Mouse (Mus musculus) forebrain, embryonic 11.5 days (tissue): Measurements from ENCODE around the gene Usp36. TPM values are rescaled to one million over a fixed set of nuclear protein-coding genes. Genes with fewer than 3 reads are reported as not detected.

Source experiments
- ATAC-seq: fragments of 200-750 bp; cut with Nextera tagmentation; replicated peaks from 2 replicates; pipeline ENCODE4 v1.8.0; 2017; ENCODE audit warnings: moderate TSS enrichment; ENCODE audit not compliant: low FRiP score
- DNase-seq: peaks from one replicate; pipeline ENCODE4 v3.0.0-alpha.2; 2017; ENCODE audit warnings: low spot score
- H3K27ac ChIP-seq: fragments of 300-500 bp; sonication (generic); 2 replicates; pipeline ENCODE4 v1.5.1; 2014; ENCODE audit warnings: low read depth, low read length
- H3K27me3 ChIP-seq: fragments of 300-500 bp; sonication (generic); 2 replicates; pipeline ENCODE4 v1.6.1; 2014; ENCODE audit warnings: mild to moderate bottlenecking, low read length, mixed read lengths; ENCODE audit not compliant: control insufficient read depth, insufficient read depth
- H3K36me3 ChIP-seq: fragments of 300-500 bp; sonication (generic); 2 replicates; pipeline ENCODE4 v1.6.1; 2014; ENCODE audit warnings: mild to moderate bottlenecking, low read length, moderate library complexity, mixed read lengths; ENCODE audit not compliant: control insufficient read depth, insufficient read depth
- H3K4me1 ChIP-seq: fragments of 300-500 bp; sonication (generic); replicated peaks from 2 replicates; pipeline ENCODE4 v1.6.1; 2014; ENCODE audit warnings: low read length, mixed read lengths; ENCODE audit not compliant: control insufficient read depth, insufficient read depth
- H3K4me2 ChIP-seq: fragments of 300-500 bp; sonication (generic); 2 replicates; pipeline ENCODE4 v1.6.1; 2014; ENCODE audit warnings: low read depth, mild to moderate bottlenecking, low read length, moderate library complexity, mixed read lengths; ENCODE audit not compliant: severe bottlenecking
- H3K4me3 ChIP-seq: fragments of 300-500 bp; sonication (generic); 2 replicates; pipeline ENCODE4 v1.5.1; 2014; ENCODE audit warnings: low read depth, low read length
- H3K9ac ChIP-seq: fragments of 300-500 bp; sonication (generic); 2 replicates; pipeline ENCODE4 v1.6.1; 2014; ENCODE audit warnings: low read length
- H3K9me3 ChIP-seq: fragments of 300-500 bp; sonication (generic); 2 replicates; pipeline ENCODE4 v1.6.1; 2016; ENCODE audit warnings: low read length, mixed read lengths; ENCODE audit not compliant: control insufficient read depth
- WGBS: fragments of 180-500 bp; shearing (Covaris S2); extraction: QIAGEN DNeasy Blood & Tissue Kit; methylation state at CpG from one replicate; pipeline ENCODE4 v1.1.7; 2014; 5-methylcytosine and 5-hydroxymethylcytosine counted together
- polyA plus RNA-seq: library from polyadenylated mRNA; unstranded; fragments of >200 nt; fragmentation: Nextera tagmentation; extraction: Ambion mirVana; gene quantifications from 2 replicates; pipeline ENCODE4 v1.2.1, GENCODE M21; 2014

The Usp36 gene
- polyA plus RNA-seq, 1 experiment from 2014 or later, result 17.3 TPM

DNA sequence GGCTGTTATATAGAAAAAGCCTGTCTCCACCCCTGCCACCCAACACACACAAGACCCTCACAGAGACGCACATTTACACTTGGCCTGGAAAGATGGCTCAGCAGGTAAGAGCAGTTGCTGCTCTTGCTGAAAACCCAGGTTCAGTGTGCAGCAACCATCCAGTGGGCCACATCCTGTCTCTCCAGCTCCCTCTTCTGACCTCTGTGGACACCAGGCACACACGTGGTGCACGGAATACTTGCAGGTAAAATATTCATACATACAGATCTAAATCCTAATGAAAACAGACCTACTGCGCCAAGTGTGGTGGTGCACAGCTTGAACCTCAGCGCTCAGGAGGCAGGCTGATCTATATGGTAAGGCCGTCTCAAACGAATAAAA is 23.4 kb downstream of the Usp36 start:
- WGBS, result 91% methylated on average over 7 of the region's 7 CpGs
- no peak for DNase-seq
- Histone ChIP-seq H3K9ac (no peak overlapping the region), H3K4me1 (no peaks in the 10 kb centered on the region), H3K27ac (no peak overlapping the region), H3K27me3 (no peaks in the 10 kb centered on the region), H3K4me3 (no peak overlapping the region), H3K9me3 (no peaks in the 10 kb centered on the region), H3K4me2 (no peak overlapping the region), H3K36me3 (peaks cover 26% of the 10 kb centered on the region; the same call in 1 of the 2 replicates)
- ATAC-seq, result no peak

DNA sequence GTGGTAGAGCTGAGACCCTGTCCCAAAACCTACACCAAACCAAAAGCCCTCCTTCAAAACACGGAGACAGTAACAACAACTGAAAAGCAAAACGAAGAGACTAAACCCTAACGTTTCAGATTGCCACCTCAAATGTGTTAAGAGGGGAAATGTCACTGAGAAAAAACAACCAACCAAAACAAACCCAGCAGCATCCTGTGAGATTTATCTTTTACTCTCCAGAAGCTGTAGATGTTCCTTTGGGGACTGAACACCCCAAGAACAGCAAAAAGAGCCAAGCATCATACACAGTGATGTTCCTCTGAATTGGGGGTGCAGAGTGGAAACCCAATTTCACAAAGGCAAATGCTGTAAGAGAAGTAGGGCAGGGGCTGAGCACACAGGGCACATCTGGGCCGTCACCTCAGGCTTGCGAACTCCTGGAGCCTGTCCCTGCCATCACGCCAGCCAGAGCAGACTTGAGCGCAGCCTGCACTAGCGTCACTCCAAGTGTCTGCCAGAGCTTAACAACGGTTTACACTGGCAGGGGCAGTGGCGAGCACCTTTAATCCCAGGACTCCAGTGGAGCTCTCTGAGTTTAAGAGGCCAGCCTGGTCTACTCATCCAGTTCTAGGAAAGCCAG is 23.9 kb downstream of the Usp36 start:
- no peak overlapping the region for H3K4me3 ChIP-seq
- DNase-seq (no peak), ATAC-seq (no peak)
- H3K9ac ChIP-seq, result no peak overlapping the region
- H3K4me1 ChIP-seq, result no peaks in the 10 kb centered on the region
- 91% methylated on average over 10 of the region's 10 CpGs for WGBS
- H3K9me3 ChIP-seq, result no peaks in the 10 kb centered on the region
- peaks cover 24% of the 10 kb centered on the region; the same call in 1 of the 2 replicates for H3K36me3 ChIP-seq
- no peak overlapping the region for H3K4me2 ChIP-seq
- H3K27me3 ChIP-seq, result no peaks in the 10 kb centered on the region
- no peak overlapping the region for H3K27ac ChIP-seq

DNA sequence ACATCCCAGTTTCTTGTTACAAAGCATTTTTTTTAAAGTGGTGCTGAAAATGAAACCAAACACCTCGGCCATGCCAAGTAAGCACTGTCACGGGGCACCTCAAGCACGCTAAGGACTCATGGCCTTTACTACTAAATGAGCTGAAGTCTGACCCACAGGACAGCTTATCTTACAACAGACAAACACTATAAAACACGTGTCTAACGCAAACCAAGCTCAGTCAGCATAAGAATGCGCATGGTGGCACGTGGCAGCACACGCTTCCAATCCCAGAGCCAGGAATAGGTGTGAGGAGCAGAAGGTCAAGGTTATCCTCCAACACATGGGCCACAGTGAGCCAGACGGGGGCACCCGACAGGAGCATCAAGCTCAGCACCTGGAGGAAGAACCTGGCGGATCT is 24.4 kb downstream of the Usp36 start:
- no peak for DNase-seq
- no peak overlapping the region for H3K4me3 ChIP-seq
- ATAC-seq, result no peak
- H3K9me3 ChIP-seq, result no peaks in the 10 kb centered on the region
- no peak overlapping the region for H3K4me2 ChIP-seq
- no peak overlapping the region for H3K27ac ChIP-seq
- no peaks in the 10 kb centered on the region for H3K4me1 ChIP-seq
- H3K9ac ChIP-seq, result no peak overlapping the region
- H3K27me3 ChIP-seq, result no peaks in the 10 kb centered on the region
- H3K36me3 ChIP-seq, result peaks cover 22% of the 10 kb centered on the region; the same call in 1 of the 2 replicates
- 93% methylated on average over 11 of the region's 11 CpGs for WGBS

DNA sequence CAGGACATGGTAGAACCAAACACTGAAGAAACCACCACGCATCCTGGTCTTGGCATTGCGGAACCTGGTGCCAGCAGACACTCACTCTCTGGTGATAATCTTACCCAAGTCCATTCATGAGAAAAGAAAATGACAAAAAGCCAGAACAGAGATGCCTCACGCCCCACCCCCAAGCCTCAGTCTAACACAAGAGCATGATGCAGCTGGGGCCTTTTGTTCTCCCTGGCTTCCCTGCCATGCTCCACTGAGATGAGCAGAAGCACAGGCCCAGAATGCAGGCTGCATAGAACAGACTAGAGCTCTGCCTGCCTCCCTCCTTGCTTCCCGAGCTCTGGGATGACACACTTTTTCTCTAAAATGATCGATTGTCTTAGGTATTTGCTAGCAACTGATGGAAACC is 26.9 kb downstream of the Usp36 start:
- Histone ChIP-seq H3K4me1 (no peaks in the 10 kb centered on the region), H3K4me3 (no peak overlapping the region), H3K9ac (no peak overlapping the region), H3K36me3 (peaks cover 19% of the 10 kb centered on the region; the same call in 1 of the 2 replicates), H3K9me3 (no peaks in the 10 kb centered on the region), H3K4me2 (no peak overlapping the region), H3K27me3 (no peaks in the 10 kb centered on the region), H3K27ac (no peak overlapping the region)
- ATAC-seq (no peak), DNase-seq (no peak)
- WGBS, result 90% methylated on average over 5 of the region's 5 CpGs

DNA sequence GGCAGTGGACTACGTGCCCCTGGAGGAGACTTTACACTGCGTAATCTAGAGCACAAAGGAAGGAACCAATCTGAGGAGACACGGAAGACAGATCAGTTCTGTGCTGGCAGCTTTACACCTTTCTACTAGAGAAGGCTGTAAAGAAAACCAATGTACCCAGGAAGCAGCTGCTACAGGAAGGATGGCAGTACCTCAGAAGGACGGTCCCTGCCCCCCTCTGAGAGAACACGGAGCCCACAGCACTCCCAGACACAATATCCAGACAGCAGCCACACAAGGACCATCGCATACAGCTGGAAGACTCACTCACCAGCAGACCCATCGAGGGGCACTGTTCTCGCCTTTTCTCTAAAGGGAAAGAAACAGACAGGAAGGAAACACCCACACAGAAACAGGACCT is 30.0 kb downstream of the Usp36 start:
- H3K27me3 ChIP-seq, result no peaks in the 10 kb centered on the region
- peaks cover 23% of the 10 kb centered on the region for H3K36me3 ChIP-seq
- no peak overlapping the region for H3K9ac ChIP-seq
- H3K27ac ChIP-seq, result no peak overlapping the region
- no peak overlapping the region for H3K4me3 ChIP-seq
- no peaks in the 10 kb centered on the region for H3K4me1 ChIP-seq
- DNase-seq (no peak), ATAC-seq (no peak)
- WGBS, result 95% methylated on average over 8 of the region's 8 CpGs
- no peak overlapping the region for H3K4me2 ChIP-seq
- H3K9me3 ChIP-seq, result no peaks in the 10 kb centered on the region; the same call in 1 of the 2 replicates

DNA sequence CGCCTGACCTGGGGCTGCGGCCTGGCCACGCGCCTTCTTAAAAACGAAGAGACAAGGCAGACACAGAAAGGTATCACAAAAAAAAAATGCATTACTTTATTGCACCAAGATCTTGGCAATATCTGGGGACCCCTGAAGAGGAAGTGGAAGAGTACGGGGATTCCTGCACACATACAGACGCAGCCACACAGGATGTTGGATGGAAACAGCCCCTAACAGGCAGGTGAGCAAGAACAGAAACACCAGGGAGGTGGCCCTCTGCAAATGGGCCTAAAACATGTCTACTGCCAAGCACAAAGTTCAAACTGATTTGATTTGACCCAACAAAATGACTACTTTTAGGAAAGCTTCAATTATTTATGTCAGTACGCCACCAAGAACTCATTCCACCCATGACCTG is 30.5 kb downstream of the Usp36 start:
- Histone ChIP-seq H3K9ac (no peak overlapping the region), H3K9me3 (no peaks in the 10 kb centered on the region; the same call in 1 of the 2 replicates), H3K27me3 (no peaks in the 10 kb centered on the region), H3K4me2 (no peak overlapping the region), H3K27ac (no peak overlapping the region), H3K4me3 (no peak overlapping the region), H3K36me3 (peaks cover 23% of the 10 kb centered on the region), H3K4me1 (0 out of 2 replicates have a peak, but pooled peaks cover 1% of the 10 kb centered on the region)
- ATAC-seq, result no peak
- 93% methylated on average over 8 of the region's 8 CpGs for WGBS
- DNase-seq, result no peak

DNA sequence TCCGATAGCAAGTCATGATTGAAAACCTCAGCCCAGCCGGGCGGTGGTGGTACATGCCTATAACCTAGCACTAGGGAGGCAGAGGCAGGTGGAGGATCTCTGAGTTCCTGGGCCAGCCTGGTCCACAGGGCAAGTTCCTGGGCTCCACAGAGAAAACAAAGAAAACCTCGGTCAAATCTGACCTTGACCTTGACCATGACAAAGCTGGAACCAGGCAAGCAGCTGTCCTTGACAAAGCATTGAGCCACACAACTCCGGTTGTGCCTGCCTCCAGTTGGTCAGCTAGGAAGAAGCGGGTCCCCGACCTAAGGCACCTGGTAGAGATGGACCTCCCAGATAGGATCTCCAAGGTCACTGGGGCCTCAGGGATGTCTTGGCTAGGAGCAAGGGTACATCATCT is 33.7 kb downstream of the Usp36 start:
- WGBS, result 91% methylated on average over 7 of the region's 7 CpGs
- Histone ChIP-seq H3K9me3 (no peaks in the 10 kb centered on the region; the same call in 1 of the 2 replicates), H3K27me3 (no peaks in the 10 kb centered on the region), H3K9ac (no peak overlapping the region), H3K4me3 (no peak overlapping the region), H3K4me2 (no peak overlapping the region), H3K27ac (no peak overlapping the region), H3K4me1 (0 out of 2 replicates have a peak, but pooled peaks cover 2% of the 10 kb centered on the region), H3K36me3 (peaks cover 11% of the 10 kb centered on the region)
- ATAC-seq (no peak), DNase-seq (no peak)

DNA sequence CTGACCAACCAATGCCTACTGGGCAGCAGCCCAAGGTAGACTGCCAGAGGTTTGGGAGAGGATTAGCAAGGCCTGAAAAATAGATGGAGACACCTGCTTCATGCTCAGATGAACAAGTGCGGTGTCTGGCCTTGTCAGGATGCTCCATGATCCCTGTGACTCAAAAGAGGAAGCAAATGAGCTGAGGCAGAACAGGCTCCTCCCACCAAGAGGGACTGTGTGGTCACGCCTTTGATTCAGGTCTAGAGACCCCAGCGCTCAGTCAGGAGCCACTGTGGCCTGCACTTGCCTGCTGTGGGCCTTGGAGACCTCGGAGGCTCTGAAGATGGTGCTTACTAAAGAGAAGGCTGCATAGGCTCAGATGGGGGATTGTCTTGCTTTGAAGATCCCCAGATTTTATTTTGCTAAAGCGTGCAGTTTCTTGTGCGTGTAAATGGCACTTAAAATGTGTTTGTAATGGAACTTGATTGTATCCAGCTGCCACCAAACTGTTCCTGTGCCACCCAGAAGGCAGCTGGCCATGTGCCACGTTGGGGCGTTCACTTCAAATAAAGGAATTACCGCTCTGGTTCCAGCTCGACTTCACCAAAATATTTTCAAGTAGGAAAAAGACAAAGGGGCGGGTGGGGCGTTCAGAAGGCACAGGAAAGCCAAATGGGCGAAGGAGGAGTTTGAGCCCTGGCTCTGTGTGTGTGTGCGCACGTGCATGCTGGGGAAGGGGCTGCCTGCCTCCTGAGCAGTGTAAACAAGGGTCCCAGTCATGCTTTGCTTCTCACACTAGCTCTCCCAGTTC is 35.7 kb downstream of the Usp36 start:
- 66% methylated on average over 15 of the region's 15 CpGs for WGBS
- Histone ChIP-seq H3K27ac (no peak overlapping the region), H3K4me1 (peaks cover 4% of the 10 kb centered on the region; the same call in 1 of the 2 replicates), H3K9ac (no peak overlapping the region), H3K4me3 (no peak overlapping the region), H3K4me2 (no peak overlapping the region), H3K9me3 (no peaks in the 10 kb centered on the region; the same call in 1 of the 2 replicates), H3K27me3 (no peaks in the 10 kb centered on the region), H3K36me3 (peaks cover 11% of the 10 kb centered on the region)
- DNase-seq, result no peak
- ATAC-seq, result no peak
